Mouse (Mus musculus) telencephalon, adult 2 months (tissue): Measurements from ENCODE around the gene Qk.

Source experiments
- DNase-seq: peaks from one replicate; pipeline ENCODE4 v3.0.0-alpha.2; 2011; ENCODE audit warnings: low read depth, low spot score

Gene Qk

GRCm38 (mm10) chr17:10327584-10328210 lies 8.0 kb upstream of the Qk start:
- no peak for DNase-seq

DNA sequence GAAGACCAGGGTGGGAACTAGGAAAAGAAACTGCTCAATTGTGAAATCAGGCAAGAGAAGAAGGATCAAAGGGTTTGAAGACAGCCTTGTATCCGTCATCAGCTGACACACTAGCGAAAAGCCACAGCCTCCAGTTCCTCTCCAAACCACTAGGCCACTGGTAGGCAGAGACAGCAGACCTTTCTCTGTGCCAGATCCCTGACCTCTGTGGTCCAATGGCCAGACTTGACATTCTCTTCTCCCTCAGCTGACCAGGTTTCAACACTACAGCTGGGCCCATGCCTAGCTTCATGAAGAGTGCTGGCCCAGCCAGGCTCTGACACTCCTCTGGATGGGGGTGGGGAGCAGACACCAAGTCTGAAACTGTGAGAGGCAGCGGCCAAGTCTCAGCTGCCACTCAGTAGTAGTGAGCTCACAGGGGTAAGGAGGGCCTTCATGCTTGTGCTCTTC lies 7.0 kb upstream of the Qk start:
- DNase-seq: no peak

- DNase-seq: no peak
These were observed 6.3 kb upstream of the Qk start for GRCm38 (mm10) chr17:10325921-10326320.

DNA sequence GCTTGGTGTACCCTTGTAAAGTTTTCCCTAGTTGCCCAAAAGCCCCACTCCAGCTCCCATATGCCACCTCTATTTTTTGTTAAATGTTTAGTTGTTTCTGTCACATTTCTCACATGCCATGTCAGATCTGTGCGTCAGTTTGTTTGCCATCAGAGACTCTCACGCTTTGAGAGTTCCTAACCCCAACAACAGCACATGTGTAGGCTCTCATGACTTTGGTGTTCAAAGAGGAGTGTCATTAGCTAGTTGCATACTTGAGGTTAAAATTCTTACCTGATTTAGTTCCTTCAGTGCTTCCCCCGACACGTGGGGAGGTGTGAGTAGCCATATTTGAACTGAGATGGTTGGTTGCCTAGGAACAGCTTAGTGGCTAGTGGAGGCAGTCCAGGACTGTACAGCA lies 2.1 kb upstream of the Qk start:
- no peak for DNase-seq

DNA sequence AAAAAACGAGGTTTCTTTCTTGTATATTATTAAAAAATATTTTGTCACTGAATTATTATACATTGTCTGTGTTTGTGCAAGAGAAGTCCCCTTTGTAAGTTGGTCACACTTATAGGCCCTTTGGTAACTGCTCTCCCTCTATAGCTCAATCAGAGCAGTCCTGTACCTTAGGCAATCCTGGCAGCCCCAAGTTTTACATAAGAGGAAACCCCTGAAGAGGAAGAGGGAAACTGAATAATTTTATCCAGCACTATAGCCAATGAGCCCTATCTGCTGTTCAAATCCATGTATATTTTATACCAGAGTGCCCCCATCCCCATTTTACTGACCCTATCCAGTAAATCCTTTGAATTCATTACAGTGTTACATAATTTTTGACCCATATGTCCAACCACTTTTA lies 1.4 kb upstream of the Qk start:
- no peak for DNase-seq

DNA sequence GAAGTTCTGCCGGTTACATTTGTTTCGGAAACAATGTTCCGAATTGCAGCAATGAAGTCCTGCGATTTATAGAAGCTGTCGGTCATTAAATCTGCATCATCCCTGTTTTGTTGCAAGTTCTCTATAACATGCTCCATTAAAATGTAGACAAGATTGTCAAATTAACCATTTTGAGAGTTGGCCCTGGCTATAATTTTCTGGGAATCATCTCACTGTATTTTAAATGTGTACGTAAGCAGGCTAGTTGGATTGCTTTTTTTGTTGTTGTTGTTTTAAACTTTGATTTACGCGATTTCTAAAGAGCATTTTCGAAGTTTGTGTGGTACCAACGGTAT lies 769 bp upstream of the Qk start:
- no peak for DNase-seq

DNA sequence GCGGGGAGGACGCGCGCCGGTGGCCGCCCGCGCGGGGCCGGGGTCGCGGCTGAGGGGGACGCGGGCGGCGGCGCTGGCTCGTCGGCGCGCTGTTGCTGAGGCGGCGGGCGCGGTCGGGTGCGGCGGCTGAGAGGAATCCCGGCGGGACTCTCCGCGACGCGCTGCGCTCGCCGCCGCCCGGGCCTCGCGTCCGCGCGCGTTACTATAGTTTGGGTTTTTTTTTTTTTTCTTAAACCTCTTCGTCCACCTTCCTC lies 296 bp downstream of the Qk start:
- no peak for DNase-seq

DNA sequence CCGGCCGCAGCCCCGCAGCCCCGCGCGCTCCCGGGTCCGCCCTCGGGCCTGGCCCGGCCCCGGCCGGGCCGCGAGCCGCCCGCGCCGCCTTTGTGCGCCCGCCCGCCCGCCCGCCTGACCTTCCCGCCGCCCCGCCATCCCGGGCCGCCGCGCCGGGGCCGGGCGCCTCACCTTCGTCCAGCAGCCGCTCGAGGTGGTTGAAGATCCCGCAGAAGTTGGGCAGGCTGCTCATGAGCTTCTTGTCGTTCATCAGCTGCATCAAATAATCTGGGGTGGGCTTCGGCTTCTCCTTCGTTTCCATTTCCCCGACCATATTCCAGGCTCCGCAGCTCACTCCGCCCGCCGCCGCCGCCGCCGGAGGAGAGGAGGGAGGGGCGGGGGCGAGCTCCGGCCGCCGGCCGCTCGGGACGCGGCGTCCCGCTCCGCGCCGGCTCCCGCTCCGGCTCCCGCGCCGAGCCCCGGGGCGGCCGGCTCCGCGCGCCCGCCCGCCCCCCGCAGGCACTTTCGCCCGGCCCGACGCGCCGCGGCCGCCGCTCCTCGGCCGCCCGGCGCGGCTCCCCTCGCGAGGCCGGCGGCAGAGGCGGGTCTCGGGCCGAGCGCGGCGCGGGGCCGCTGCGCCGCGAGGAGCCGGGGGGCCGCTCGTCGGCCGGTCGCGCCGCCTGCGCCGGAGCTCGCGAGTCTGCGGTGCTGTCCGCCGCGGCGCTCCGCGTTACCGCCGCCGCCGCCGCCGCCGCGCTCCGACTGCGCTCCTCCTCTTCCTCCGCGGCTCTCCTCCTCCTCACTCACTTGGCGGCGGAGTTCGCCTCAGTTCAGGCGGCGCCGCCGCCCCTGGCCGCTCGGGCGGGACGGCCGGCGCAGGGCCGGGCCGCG lies 858 bp downstream of the Qk start:
- DNase-seq: no peak

- DNase-seq: no peak
These were observed 1.6 kb downstream of the Qk start for GRCm38 (mm10) chr17:10317981-10318551.

GRCm38 (mm10) chr17:10317186-10317585 lies 2.5 kb downstream of the Qk start:
- DNase-seq: no peak

DNA sequence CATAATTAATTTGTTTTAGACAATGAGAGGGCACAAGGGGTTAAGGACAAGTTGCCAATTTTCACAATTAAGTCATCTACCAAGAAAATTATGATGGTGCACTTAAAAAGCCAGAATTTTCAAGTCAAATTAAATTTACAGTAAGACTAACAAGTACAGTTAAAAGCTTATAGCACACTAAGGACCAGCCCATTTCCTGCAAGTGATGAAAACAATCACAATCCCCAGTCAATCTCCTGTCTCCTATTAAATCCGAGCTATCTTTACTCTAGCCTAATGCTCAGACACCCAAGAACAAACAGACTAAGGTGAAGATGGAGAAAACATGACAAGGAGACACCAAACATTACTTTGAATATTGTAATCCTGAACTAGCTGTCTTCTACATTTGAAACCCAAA lies 3.2 kb downstream of the Qk start:
- DNase-seq: no peak

DNA sequence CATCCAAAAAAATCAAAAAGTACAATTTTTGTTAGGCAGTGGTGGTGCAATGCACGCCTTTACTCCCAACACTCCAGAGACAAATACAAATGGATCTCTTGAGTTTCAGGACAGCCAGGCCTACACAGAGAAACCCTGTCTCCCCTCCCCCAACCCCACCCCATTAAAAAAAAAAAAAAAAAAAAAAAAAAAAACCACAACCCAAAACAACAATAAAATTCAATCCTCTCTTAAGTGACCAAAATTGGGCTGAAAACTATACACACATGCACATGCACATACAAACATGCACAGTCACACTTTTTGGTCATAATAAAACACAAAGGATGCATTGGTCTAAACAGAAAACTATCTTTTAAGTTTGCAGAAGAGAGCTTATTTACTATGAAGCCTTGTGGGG lies 9.6 kb downstream of the Qk start:
- DNase-seq: no peak

GRCm38 (mm10) chr17:10309135-10309623 lies 10.5 kb downstream of the Qk start:
- DNase-seq: no peak

DNA sequence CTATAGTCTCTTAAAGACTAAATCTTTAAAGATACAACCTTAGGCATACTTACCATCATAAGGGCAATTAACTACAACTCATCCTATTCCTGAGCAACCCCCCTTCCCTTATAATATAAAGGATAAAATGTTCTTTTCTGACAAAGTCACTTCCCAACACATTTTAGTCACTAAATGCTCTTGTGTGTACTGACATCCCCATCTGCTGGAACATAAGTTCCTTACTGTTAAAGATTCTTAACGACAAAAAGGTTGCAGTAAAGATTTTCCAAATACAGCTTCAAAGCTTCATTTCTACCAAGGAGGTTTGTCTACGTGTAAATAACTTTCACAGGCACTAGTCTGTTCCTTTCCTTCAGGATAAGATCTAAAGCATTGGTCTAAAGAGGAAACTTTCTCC lies 13.2 kb downstream of the Qk start:
- no peak for DNase-seq

GRCm38 (mm10) chr17:10304001-10304400 lies 15.7 kb downstream of the Qk start:
- DNase-seq: no peak

GRCm38 (mm10) chr17:10300968-10301795 lies 18.5 kb downstream of the Qk start:
- no peak for DNase-seq

- no peak for DNase-seq
These were observed 20.3 kb downstream of the Qk start for GRCm38 (mm10) chr17:10299396-10299795.

DNA sequence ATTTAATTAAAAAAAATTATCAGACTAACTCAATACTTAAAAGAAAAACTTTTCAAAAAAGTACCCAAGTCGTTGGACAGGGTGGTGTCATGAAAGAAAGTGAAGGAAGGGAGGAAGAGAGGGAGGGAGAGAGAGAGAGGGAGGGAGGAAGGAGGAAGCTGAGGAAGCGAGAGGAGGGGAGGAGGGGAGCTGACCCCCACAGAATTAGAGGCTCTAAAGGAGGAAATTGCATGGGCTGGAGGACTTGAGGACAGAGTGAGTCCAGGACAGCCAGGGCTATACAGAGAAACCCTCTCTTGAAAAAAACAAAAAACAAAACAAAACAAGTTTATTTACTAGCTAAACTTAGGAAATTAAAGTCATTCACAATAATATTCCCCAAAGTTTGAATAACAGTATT lies 27.1 kb downstream of the Qk start:
- DNase-seq: no peak

DNA sequence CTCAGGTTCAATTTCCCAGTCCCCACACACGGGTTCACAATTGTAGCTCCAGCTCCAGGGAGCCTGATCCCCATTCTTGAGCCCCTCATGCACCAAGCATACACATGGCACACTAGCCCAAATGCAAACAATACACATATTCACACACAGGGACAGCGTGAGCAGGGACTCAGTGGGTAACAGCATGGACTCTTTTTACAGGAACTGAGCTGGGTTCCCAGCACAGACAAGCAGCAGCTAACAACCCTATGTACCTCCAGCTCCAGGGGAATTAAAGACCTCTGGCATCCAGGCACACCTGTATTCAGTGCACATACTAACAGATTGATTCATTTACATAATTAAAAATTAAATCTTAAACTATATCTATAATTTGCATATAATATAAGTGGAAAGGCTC lies 34.9 kb downstream of the Qk start:
- no peak for DNase-seq

GRCm38 (mm10) chr17:10279532-10279931 lies 40.1 kb downstream of the Qk start:
- DNase-seq: no peak

GRCm38 (mm10) chr17:10269518-10269917 lies 50.1 kb downstream of the Qk start:
- peak; percentile 26 for DNase-seq

DNA sequence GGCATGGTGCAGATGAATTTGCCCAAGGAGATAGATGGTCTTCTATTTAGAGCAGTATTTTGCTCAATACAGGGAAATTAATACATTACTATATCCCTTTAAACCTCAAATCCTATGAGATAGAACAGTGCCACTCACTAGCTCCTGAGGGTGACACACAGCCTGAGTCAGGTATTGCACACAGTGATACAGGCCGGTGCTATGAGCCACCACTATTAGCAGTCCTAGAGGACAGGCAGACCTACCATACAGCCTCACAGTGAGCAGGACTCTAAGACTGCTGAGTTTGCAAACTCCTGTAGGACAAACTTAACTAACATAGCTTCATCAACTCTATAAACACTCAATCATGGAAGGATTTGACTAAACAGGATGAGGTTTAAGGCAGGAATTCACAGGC lies 51.2 kb downstream of the Qk start:
- no peak for DNase-seq
